Mouse (Mus musculus) hindbrain, embryonic 14.5 days (tissue): ENCODE measurements around the gene Fpr-rs7. TPM values are rescaled to one million over a fixed set of nuclear protein-coding genes. Genes with fewer than 3 reads are reported as not detected.

ENCODE experiments used
- ATAC-seq: fragments of 200-750 bp; cut with Nextera tagmentation; 2 replicates; pipeline ENCODE4 v1.8.0; 2017; ENCODE audit warnings: moderate number of reproducible peaks, mild to moderate bottlenecking, moderate TSS enrichment, moderate library complexity; ENCODE audit not compliant: low FRiP score
- DNase-seq: peaks from one replicate; pipeline ENCODE4 v3.0.0-alpha.2; 2015; ENCODE audit warnings: low spot score
- H3K27ac ChIP-seq: fragments of 300-500 bp; sonication (generic); 2 replicates; pipeline ENCODE4 v1.5.1; 2014; ENCODE audit warnings: mild to moderate bottlenecking, moderate library complexity
- H3K27me3 ChIP-seq: fragments of 300-500 bp; sonication (generic); 2 replicates; pipeline ENCODE4 v1.6.1; 2014; ENCODE audit warnings: mild to moderate bottlenecking, low read length, mixed read lengths; ENCODE audit not compliant: control insufficient read depth, insufficient read depth
- H3K36me3 ChIP-seq: fragments of 300-500 bp; sonication (generic); replicated peaks from 2 replicates; pipeline ENCODE4 v1.6.1; 2014; ENCODE audit not compliant: control insufficient read depth, insufficient read depth
- H3K4me1 ChIP-seq: fragments of 300-500 bp; sonication (generic); replicated peaks from 2 replicates; pipeline ENCODE4 v1.6.1; 2014; ENCODE audit warnings: antibody characterized with exemption, low read length, mixed read lengths; ENCODE audit not compliant: control insufficient read depth, insufficient read depth
- H3K4me2 ChIP-seq: fragments of 300-500 bp; sonication (generic); replicated peaks from 2 replicates; pipeline ENCODE4 v1.6.1; 2014; ENCODE audit warnings: mild to moderate bottlenecking, moderate library complexity
- H3K4me3 ChIP-seq: fragments of 300-500 bp; sonication (generic); replicated peaks from 2 replicates; pipeline ENCODE4 v1.5.1; 2014; ENCODE audit warnings: mild to moderate bottlenecking, low read length
- H3K9ac ChIP-seq: fragments of 300-500 bp; sonication (generic); 2 replicates; pipeline ENCODE4 v1.6.1; 2014
- H3K9me3 ChIP-seq: fragments of 300-500 bp; sonication (generic); 2 replicates; pipeline ENCODE4 v1.6.1; 2016; ENCODE audit warnings: low read length; ENCODE audit not compliant: control insufficient read depth
- WGBS: fragments of 180-500 bp; shearing (Covaris S2); extraction: QIAGEN DNeasy Blood & Tissue Kit; methylation state at CpG from one replicate; pipeline ENCODE4 v1.1.7; 2014; 5-methylcytosine and 5-hydroxymethylcytosine counted together
- polyA plus RNA-seq: library from polyadenylated mRNA; unstranded; fragments of >200 nt; fragmentation: Nextera tagmentation; extraction: Ambion mirVana; gene quantifications from 2 replicates; pipeline ENCODE4 v1.2.1, GENCODE M21; 2014

The Fpr-rs7 gene
- polyA plus RNA-seq, result not detected in 2 replicates

- no peak within 1 kb of the TSS for H3K9ac ChIP-seq
Observed at GRCm38 (mm10) chr17:20114126-20114525, at the start of gene Fpr-rs7. TSS of gene Fpr-rs7 (minus strand) at chr17:20114226.

GRCm38 (mm10) chr17:20074090-20074489, 39.9 kb downstream of the Fpr-rs7 start:
- Histone ChIP-seq H3K4me2 (no peak overlapping the region), H3K9me3 (peaks cover 24% of the 10 kb centered on the region), H3K9ac (no peak overlapping the region), H3K4me3 (no peak overlapping the region), H3K36me3 (no peaks in the 10 kb centered on the region), H3K27ac (no peak overlapping the region), H3K4me1 (no peaks in the 10 kb centered on the region), H3K27me3 (no peaks in the 10 kb centered on the region)
- no peak for ATAC-seq
- WGBS, result 80% methylated on average over 6 of the region's 6 CpGs
- DNase-seq, result no peak

More at GRCm38 (mm10) chr17:20114126-20114525, at the start of gene Fpr-rs7:
- Histone ChIP-seq H3K36me3 (no peaks in the 10 kb centered on the region), H3K4me1 (no peaks in the 10 kb centered on the region), H3K27ac (no peak within 1 kb of the TSS), H3K4me3 (no peak within 1 kb of the TSS), H3K9me3 (peaks cover 10% of the 10 kb centered on the region; the same call in 1 of the 2 replicates), H3K4me2 (no peak within 1 kb of the TSS), H3K27me3 (no peaks in the 10 kb centered on the region)
- ATAC-seq (no peak), DNase-seq (no peak)

DNA sequence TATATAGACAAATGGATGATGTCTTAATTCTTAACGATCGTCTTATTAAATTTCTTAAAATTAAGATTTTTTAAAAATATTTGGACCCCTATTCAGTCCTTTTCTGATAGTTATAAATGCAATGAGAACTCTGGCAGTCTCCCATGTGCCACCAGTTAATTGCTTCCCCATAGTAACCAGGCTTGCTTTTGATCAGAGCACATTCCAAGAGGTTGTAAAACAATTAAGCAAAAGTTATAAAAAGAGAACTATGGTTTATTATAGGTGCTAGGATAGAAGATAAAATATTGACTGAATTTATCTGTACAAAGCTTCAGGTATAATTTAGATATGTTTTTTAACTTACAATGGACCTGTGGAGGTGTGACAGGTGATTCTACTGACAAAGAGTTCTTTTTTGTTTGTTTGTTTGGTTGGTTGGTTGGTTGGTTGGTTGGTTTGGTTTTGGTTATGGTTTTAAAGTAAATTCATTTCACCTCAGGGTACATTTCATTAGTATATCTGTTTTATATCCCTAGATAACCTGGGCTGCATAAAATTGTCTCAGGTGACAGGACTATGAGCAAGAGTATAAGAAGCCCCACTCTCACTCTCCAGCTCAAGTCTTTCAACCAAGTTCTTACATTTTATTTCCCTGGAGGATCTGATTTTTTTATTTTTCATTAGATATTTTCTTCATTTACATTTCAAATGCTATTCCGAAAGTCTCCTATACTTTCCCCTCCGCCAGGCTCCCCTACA, 42.2 kb downstream of the Fpr-rs7 start:
- no peak for DNase-seq
- H3K27ac ChIP-seq, result no peak overlapping the region
- no peaks in the 10 kb centered on the region for H3K27me3 ChIP-seq
- H3K9ac ChIP-seq, result no peak overlapping the region
- no peak for ATAC-seq
- H3K4me1 ChIP-seq, result no peaks in the 10 kb centered on the region
- no peaks in the 10 kb centered on the region for H3K36me3 ChIP-seq
- H3K9me3 ChIP-seq, result peaks cover 21% of the 10 kb centered on the region
- no peak overlapping the region for H3K4me3 ChIP-seq
- 94% methylated on average over 4 of the region's 4 CpGs for WGBS
- no peak overlapping the region for H3K4me2 ChIP-seq

Other genes with a start within 250 kb of the Fpr-rs7 start
- gene Vmn2r104, start 65.9 kb downstream of the Fpr-rs7 start, polyA plus RNA-seq, result not detected in 2 replicates
- not detected in 2 replicates for gene Fpr-rs6, start 68.9 kb upstream of the Fpr-rs7 start, polyA plus RNA-seq
- not detected in 2 replicates for gene Vmn2r105, start 120.8 kb upstream of the Fpr-rs7 start, polyA plus RNA-seq
- gene Vmn2r106, start 171.3 kb upstream of the Fpr-rs7 start, polyA plus RNA-seq, result not detected in 2 replicates
- gene Vmn2r107, start 231.0 kb upstream of the Fpr-rs7 start, polyA plus RNA-seq, result not detected in 2 replicates